Mouse (Mus musculus) mouse trophoblast stem cell (cell line): ENCODE measurements around the gene Tlr4.

Experiments
- in situ Hi-C, 2 experiments: fragments of 300-500 bp; cut with MseI, MboI; formaldehyde crosslinking; loops; 2 replicates in 1 of 2; 3 replicates in 1 of 2; pipeline ENCODE4 v1.15.1; 2025

Tlr4 gene

DNA sequence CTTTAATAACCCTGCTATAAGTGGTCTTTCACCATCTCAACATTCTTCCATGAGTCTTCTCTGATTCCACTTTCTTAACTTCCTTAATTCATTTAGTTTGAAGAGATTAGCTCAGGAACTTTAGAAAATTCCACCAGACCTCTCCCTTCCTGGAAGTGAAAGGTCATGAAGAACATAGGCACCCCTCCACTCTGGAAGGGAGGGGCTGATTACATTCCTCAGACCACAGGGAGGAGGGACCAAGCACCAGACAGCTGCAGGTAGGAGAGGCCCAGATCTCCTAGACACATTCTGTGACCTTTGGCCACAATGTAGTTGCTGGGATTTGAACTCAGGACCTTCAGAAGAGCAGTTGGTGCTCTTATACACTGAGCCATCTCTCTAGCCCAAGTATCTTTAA is 72.7 kb downstream of the Tlr4 start:
- in situ Hi-C loops = no loop called here

DNA sequence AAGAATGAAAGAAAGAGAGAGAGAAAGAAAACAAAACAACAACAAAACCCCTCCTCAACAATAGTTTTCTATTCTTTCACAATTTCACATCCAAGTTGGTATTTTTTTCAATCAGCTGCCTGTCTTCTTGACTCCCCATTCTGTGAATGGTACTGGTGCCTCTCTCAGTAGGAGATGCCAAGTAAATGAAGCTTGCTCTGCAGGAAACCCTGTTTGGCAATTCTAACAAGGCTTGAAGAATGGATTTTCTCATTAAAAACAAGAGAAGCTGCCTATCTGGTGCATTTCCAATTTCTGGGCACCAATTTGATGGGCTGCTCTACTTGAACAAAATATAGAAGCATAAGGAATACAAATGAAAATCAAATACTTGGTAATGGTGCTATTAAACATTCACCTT is 74.1 kb downstream of the Tlr4 start:
- in situ Hi-C loops = no loop called here

DNA sequence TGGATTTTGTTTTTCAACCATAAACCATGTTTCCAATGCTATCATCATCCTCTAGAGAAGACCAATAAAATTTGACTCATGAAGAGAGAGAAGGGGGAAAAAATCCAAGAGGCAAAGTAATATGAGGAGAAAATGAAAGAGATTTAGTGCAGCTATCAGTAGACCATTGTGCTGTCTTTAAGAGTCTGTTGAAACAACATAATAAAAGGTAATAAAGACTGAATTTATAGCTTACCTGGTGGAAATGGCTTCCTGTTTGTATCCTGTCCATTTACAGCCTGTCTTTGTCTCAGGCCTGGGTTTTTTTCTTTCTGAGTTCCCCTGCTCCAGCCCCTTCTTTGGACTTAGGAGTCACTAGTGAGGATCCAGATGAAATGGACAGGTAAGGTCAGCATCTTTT is 81.0 kb downstream of the Tlr4 start:
- in situ Hi-C loops = no loop called here

DNA sequence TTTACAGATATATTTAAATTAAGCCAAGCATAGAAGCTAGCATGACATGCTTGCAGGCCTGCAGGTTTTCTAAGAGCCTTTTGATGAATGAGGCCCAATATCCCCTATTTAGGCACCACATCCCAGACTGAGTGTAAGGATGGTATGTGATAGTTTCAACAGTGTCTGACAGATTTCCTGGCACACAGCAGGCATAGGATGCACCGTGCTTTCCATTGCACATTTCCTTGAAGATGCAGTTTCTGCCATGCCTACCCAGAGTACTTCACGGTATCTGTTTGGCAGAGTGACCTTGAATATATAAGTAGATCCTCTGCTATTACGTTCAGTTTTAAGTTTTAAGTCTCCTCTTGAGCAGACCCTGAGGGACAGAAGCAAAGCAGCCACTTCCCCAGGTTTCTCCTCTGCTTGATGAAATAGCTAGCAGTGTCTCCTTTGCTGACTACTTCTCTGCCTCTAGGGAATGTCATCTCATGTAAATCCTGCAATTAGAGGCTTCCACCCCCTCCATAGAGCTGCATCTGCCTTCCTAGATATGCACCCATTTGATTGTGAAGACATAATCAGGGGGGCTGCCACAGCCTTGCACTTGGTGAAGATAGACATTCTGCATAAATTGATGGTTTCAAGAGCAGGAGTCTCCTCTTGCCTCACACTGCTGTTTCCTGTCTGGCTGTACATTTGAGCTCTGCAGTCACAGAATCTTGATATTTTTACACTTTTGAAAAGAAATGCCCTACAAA is 92.4 kb downstream of the Tlr4 start:
- in situ Hi-C loops = no loop called here

DNA sequence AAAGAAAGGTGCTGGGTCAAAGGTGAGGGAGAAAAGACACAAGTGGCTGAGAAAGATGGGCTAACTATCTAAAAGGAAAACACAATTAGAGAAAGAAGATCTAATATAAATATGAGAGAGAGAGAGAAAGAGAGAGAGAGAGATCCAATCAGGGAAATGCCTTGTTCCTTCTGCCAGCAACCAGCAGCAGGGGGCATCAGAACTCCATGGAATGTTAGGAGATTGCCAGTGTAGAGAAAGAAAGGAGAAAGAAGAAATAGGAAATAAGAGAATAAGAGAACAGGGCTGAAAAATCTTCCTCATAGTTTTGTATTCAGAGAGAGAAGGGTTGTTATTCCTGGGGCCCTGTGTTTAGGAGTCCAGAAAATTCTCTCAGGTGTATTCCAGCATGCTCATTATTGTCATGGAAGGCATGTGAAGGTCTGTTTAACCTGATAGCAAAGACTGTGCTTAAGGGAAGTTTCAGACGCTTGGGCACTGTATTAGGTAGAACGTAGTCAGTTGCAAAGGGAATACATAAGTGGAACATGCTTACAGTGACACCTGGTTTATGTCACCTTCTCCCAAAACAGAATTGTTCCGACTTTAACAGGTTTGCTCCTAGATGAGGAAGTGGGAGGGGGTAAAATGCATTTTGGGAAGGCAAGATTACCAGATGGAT is 96.4 kb downstream of the Tlr4 start:
- in situ Hi-C loops = no loop called here

DNA sequence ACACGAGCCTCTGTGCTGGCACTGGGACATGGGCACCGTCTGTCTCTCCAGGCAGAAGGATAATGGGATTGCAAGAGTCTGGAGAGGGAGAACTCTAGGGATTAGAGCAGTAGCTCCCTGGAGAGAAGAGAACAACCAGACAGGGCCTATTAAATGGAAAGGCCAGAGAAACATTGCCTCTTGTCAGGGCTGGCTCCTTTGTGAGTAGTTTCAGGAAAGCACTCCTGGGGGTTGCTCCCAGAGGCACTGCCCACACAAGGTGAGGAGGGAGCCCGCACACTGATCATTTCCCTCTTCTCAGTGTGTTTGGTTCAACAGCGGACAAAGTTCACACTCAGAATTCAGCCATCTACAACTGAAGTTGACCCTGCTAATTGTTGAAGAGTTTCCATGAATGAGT is 98.7 kb downstream of the Tlr4 start:
- in situ Hi-C loops = no loop called here

DNA sequence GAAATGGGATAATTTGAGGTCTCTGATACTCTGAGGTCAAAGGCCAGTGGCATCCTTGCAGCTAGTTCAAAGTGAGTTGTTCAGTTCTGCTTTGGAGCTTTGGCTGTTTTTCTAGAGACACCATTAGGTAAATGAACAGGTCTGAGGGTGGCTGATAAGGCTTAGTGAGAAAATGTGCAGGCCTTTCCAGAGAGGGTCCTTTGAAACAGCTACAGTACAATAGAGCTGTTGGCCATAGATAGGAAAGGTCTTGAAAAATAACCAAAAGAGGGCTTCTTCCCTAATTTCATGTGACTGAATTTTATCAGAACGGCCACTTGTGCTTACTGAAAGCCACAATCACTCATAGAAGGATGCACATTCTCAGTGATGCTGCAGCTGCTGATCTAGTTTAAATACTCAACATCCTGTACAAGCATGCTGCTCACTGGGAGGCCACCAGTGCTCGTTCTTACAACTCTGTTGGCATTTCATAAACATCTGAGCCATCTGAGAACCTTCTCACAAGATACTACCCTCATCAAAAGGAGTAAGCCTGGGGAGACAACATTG is 100.2 kb downstream of the Tlr4 start:
- in situ Hi-C loops = no loop called here

DNA sequence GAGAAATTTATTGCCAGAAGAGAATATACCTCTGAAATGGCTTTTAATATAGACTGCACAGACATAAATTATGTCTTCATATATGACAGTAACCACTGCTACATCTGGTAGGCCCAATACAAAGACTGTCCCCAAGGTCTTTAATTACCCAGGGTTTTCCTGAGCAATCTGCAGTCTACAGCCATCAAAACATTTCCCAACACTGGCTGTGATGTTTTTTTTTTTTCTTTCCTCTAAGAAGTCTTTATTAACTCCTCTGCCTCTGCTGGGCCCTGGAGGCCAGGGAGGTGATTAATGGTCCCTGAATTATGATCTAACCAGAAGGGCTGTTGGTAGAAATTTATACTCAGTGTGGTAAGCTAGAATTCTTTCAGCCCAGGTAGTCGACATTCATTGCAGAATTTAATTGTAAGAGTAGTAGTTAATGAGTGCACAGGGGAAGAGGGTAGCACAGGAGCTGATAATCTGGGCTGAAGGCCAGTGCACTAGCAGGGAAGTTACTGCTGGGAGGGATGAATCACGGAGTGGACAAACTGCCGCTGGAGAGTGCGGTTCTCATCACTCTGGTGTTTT is 111.2 kb downstream of the Tlr4 start:
- in situ Hi-C loops = no loop called here

DNA sequence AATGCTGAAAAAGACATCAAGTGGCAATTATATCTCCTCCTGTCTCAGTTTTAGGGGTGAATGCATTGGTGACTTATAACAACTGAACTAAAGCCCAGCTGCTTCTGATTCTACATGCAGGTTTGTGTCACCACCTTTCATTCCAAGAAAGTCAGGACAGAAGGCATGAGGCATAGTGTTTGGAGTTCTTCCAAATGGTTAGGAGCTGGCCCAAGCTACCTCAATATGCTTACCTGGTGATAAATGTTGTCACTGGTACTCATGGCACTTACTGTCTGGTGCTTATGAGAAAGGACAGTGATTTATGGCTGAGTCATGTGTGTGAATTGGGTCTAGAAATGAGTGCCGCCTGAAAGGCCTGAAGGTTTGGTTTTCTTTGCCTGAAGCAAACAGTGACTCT is 114.5 kb downstream of the Tlr4 start:
- in situ Hi-C loops = no loop called here

DNA sequence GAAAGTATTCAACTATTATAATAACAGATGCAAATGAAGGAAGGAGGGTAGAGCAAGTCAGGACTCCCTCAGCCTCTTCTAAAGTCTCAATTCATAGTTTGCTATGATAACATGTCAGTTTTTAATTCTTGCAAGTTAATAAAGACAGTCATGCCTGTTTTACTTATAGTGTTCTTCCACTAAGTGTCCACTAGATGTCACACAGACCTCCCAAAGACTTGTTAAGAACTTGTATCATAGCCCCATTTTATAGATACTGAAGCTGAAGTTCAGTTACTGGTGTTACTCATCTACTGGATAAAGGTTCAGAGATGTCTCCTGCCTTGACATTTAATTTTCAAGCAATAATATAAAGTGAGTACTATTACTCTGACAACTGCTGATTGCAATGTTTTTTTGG is 116.3 kb downstream of the Tlr4 start:
- in situ Hi-C loops = no loop called here

DNA sequence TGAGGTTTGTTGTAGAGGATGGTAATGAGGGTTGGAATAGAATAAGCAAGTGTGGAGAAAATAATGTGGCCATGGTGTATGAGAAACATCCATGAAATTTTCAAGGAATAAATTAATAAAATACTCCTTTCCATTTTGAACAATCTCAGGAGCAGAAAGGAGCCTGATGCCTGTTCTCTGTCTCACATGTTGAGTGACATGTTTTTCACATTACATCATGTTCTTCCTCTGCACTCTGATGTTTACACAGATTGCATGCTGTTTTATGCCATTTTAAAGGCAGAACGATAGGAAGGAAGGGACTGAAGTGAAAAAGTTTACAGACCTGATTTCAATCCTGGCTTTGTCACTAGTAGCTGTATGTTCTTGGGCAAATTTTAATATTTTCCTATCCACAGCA is 120.3 kb downstream of the Tlr4 start:
- in situ Hi-C loops = no loop called here

DNA sequence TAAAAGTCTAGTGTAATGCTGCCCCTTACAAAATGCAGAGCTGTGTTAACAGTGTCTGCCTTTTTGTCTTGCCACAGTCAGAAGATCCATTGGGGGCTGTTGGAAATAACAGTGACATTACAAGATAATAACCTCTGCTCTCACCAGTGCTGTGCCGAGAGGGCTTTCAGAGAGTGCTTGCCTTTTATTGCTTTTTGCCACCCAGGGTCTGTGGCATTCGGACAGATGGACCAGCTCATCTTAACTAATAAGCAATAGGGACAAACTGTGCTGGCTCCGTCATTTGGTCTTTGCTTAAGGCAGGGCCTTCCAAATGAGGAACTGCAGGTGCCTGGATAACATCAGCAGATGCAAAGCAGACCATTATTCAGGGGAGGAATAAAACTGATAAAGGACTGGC is 147.5 kb downstream of the Tlr4 start:
- in situ Hi-C loops = no loop called here
